Comparison of ENCODE assay signal across 11 mouse cellular contexts in genomic region chr3:141936594-141937272, GRCm38 (mm10).
A peak's percentile ranks its signal among the peaks of the same experiment; 100 is the strongest.
DNase-seq lines count a peak whose midpoint lies in the region; ATAC-seq lines count a peak whose summit lies in the region.
"Had no signal": no experiment of that assay in that cellular context is flagged by ENCODE, and none has a peak within 500 bp of the region (broad histone marks: within the 10 kb centered on the region; RNA-seq: fewer than 3 reads in every experiment).

No protein-coding gene starts in this region.

- H3K9ac ChIP-seq in embryonic facial prominence, embryonic 14.5 days (ENCODE audit: low read depth, low read length), result no peak overlapping the region
- no peak overlapping the region for H3K9ac ChIP-seq in stomach, embryonic 15.5 days
- H3K9ac ChIP-seq: liver, embryonic 12.5 days had no signal

- no peaks in the 10 kb centered on the region for H3K4me1 ChIP-seq in embryonic facial prominence, embryonic 14.5 days (ENCODE audit: control insufficient read depth, insufficient read depth, low read length)
- H3K4me1 ChIP-seq in stomach, embryonic 15.5 days, result peaks cover 3% of the 10 kb centered on the region; the same call in 1 of the 2 replicates
- H3K4me1 ChIP-seq: liver, embryonic 12.5 days had no signal

- no peaks in the 10 kb centered on the region for H3K9me3 ChIP-seq in embryonic facial prominence, embryonic 14.5 days (ENCODE audit: control insufficient read depth, low read length)
- no peaks in the 10 kb centered on the region for H3K9me3 ChIP-seq in stomach, embryonic 15.5 days
- H3K9me3 ChIP-seq: liver, embryonic 12.5 days had no signal

- no peak overlapping the region for H3K27ac ChIP-seq in embryonic facial prominence, embryonic 14.5 days (replicated peaks; ENCODE audit: low read depth, low read length)
- H3K27ac ChIP-seq in stomach, embryonic 15.5 days, result no peak overlapping the region
- H3K27ac ChIP-seq: liver, embryonic 12.5 days had no signal

- ATAC-seq in embryonic facial prominence, embryonic 14.5 days (ENCODE audit: low read depth), result peak; percentile 57; the same call in 1 of the 2 replicates
- ATAC-seq in stomach, embryonic 15.5 days (ENCODE audit: insufficient read depth, low FRiP score, low read depth), result no peak
- ATAC-seq: liver, embryonic 12.5 days had no signal

- H3K27me3 ChIP-seq in embryonic facial prominence, embryonic 14.5 days (replicated peaks; ENCODE audit: control insufficient read depth, insufficient read depth, low read length), result peaks cover 3% of the 10 kb centered on the region; the same call in 1 of the 2 replicates
- H3K27me3 ChIP-seq in stomach, embryonic 15.5 days (replicated peaks), result no peaks in the 10 kb centered on the region
- H3K27me3 ChIP-seq: liver, embryonic 12.5 days had no signal

- H3K36me3 ChIP-seq in embryonic facial prominence, embryonic 14.5 days (ENCODE audit: control insufficient read depth, insufficient read depth, low read length), result no peaks in the 10 kb centered on the region
- no peaks in the 10 kb centered on the region for H3K36me3 ChIP-seq in stomach, embryonic 15.5 days
- H3K36me3 ChIP-seq: liver, embryonic 12.5 days had no signal

- DNase-seq in left cerebral cortex, postnatal 4 days, result peak; percentile 50
- no peak for DNase-seq in left cerebral cortex, adult 11 months (ENCODE audit: low spot score)
- peak; percentile 40 for DNase-seq in embryonic facial prominence, embryonic 14.5 days (ENCODE audit: low spot score)
- peak; percentile 81 for DNase-seq in mesoderm, embryonic 11.5 days (ENCODE audit: low read depth, low spot score)
- DNase-seq in right cerebral cortex, postnatal 25 days, result no peak
- no peak for DNase-seq in heart, adult 11 months
- DNase-seq in thymus, postnatal 36 days, result no peak
- DNase-seq: gastrocnemius, postnatal 14 days; kidney, adult 18-20 months had no signal

- no peak overlapping the region for H3K4me3 ChIP-seq in embryonic facial prominence, embryonic 14.5 days (ENCODE audit: low read depth, low read length)
- no peak overlapping the region for H3K4me3 ChIP-seq in stomach, embryonic 15.5 days (replicated peaks)
- H3K4me3 ChIP-seq: liver, embryonic 12.5 days had no signal

- intact Hi-C loops in left cerebral cortex, postnatal 4 days (cut with DNase I), result no loop called here

- H3K4me2 ChIP-seq in embryonic facial prominence, embryonic 14.5 days (ENCODE audit: low read depth, low read length), result no peak overlapping the region
- H3K4me2 ChIP-seq in stomach, embryonic 15.5 days, result peak overlapping the region; percentile 25; the same call in 1 of the 2 replicates
- H3K4me2 ChIP-seq: liver, embryonic 12.5 days had no signal

- 50% methylated on average over 16 of the region's 16 CpGs for WGBS in embryonic facial prominence, embryonic 14.5 days
- 33% methylated on average over 16 of the region's 16 CpGs for WGBS in stomach, embryonic 15.5 days

Comparison
In these comparisons a context has a peak if more than half of its experiments do, and no peak if none do; other contexts are left out.
1. DNase-seq: peak in left cerebral cortex, postnatal 4 days (single experiment), embryonic facial prominence, embryonic 14.5 days (single experiment) and mesoderm, embryonic 11.5 days (single experiment); none in left cerebral cortex, adult 11 months (single experiment), right cerebral cortex, postnatal 25 days (single experiment), heart, adult 11 months (single experiment) and thymus, postnatal 36 days (0 of 2).